Mouse (Mus musculus): ENCODE measurements at regions not wholly inside any gene's neighbourhood (a gene's known extent, or its start where the extent isn't known, plus 50 kb on each side); places are given as distances from the start of the nearest gene placed in this dataset.
"Not testable (repeated sequence)": the region's sequence is repeated elsewhere in the genome, so short reads cannot be mapped to it uniquely, and the experiment has no call there.

GRCm38 (mm10) chr8:126816155-126816554, 129.5 kb downstream of the Tomm20 start:
- no peak for DNase-seq

GRCm38 (mm10) chr8:126814427-126814826, 131.2 kb downstream of the Tomm20 start:
- DNase-seq = no peak
- intact Hi-C loops (cut with DNase I) = no loop called here

More at GRCm38 (mm10) chr8:126816155-126816554, 129.5 kb downstream of the Tomm20 start:
- intact Hi-C loops (cut with DNase I) = no loop called here

- intact Hi-C loops (cut with DNase I) = no loop called here
- no peak for DNase-seq
Measured at GRCm38 (mm10) chr8:126813621-126814020, 132.0 kb downstream of the Tomm20 start.

- DNase-seq = no peak
- intact Hi-C loops (cut with DNase I) = no loop called here
Measured at GRCm38 (mm10) chr8:126812777-126813176, 132.9 kb downstream of the Tomm20 start.

GRCm38 (mm10) chr8:126811358-126811757, 134.3 kb downstream of the Tomm20 start:
- intact Hi-C loops (cut with DNase I) = not testable (repeated sequence)

GRCm38 (mm10) chr8:126810516-126810915, 135.1 kb downstream of the Tomm20 start:
- DNase-seq = no peak
- intact Hi-C loops (cut with DNase I) = no loop called here

More at GRCm38 (mm10) chr8:126811358-126811757, 134.3 kb downstream of the Tomm20 start:
- not testable (repeated sequence) for DNase-seq

- no peak for DNase-seq
- intact Hi-C loops (cut with DNase I) = loop anchor here (5.0 kb wide), 1 partner anchor 108 kb away; no protein-coding TSS in a partner anchor
Measured at GRCm38 (mm10) chr8:126809321-126809720, 136.3 kb downstream of the Tomm20 start.

- DNase-seq = no peak
- intact Hi-C loops (cut with DNase I) = loop anchor here (5.0 kb wide), 1 partner anchor 109 kb away; no protein-coding TSS in a partner anchor
Measured at GRCm38 (mm10) chr8:126808496-126808895, 137.1 kb downstream of the Tomm20 start.

GRCm38 (mm10) chr8:126807171-126807768, 138.4 kb downstream of the Tomm20 start:
- intact Hi-C loops (cut with DNase I) = loop anchor here (2.0 to 5.0 kb wide), 5 partner anchors 32 to 212 kb away; no protein-coding TSS in a partner anchor
- peak; percentile 78 to 80 for DNase-seq

- intact Hi-C loops (cut with DNase I) = loop anchor here (1.0 to 5.0 kb wide), 6 partner anchors 20 to 212 kb away; no protein-coding TSS in a partner anchor
- no peak for DNase-seq
Measured at GRCm38 (mm10) chr8:126806591-126806990, 139.1 kb downstream of the Tomm20 start.

GRCm38 (mm10) chr8:126806181-126806560, 139.5 kb downstream of the Tomm20 start:
- intact Hi-C loops (cut with DNase I) = loop anchor here (1.0 to 5.0 kb wide), 6 partner anchors 20 to 211 kb away; no protein-coding TSS in a partner anchor
- DNase-seq = no peak

- intact Hi-C loops (cut with DNase I) = loop anchor here (1.0 to 5.0 kb wide), 9 partner anchors 17 to 309 kb away; no protein-coding TSS in a partner anchor
- DNase-seq = peak; percentile 81 to 83
Measured at GRCm38 (mm10) chr8:126805365-126806180, 140.1 kb downstream of the Tomm20 start.

GRCm38 (mm10) chr8:126804115-126804514, 141.5 kb downstream of the Tomm20 start:
- intact Hi-C loops (cut with DNase I) = loop anchor here (2.0 kb wide), 1 partner anchor 307 kb away; no protein-coding TSS in a partner anchor
- no peak for DNase-seq

- intact Hi-C loops (cut with DNase I) = no loop called here
- DNase-seq = no peak
Measured at GRCm38 (mm10) chr8:126802641-126803040, 143.0 kb downstream of the Tomm20 start.

- DNase-seq = no peak
- intact Hi-C loops (cut with DNase I) = no loop called here
Measured at GRCm38 (mm10) chr8:126800976-126801375, 144.7 kb downstream of the Tomm20 start.

- peak in 1 of 2 experiments; percentile 34 for DNase-seq
- intact Hi-C loops (cut with DNase I) = no loop called here
Measured at GRCm38 (mm10) chr8:126797571-126798334, 147.9 kb downstream of the Tomm20 start.

GRCm38 (mm10) chr8:126793657-126794056, 152.0 kb downstream of the Tomm20 start:
- intact Hi-C loops (cut with DNase I) = no loop called here
- DNase-seq = no peak

GRCm38 (mm10) chr8:126791069-126791468, 154.6 kb downstream of the Tomm20 start:
- intact Hi-C loops (cut with DNase I) = no loop called here
- no peak for DNase-seq

- intact Hi-C loops (cut with DNase I) = no loop called here
- DNase-seq = no peak
Measured at GRCm38 (mm10) chr8:126790214-126790613, 155.4 kb downstream of the Tomm20 start.

- DNase-seq = no peak
- intact Hi-C loops (cut with DNase I) = loop anchor here (5.0 kb wide), 1 partner anchor 52 kb away; no protein-coding TSS in a partner anchor
Measured at GRCm38 (mm10) chr8:126789076-126789475, 156.6 kb downstream of the Tomm20 start.
